Mouse (Mus musculus): ENCODE data around the gene Cntnap1. TPM values are rescaled to one million over a fixed set of nuclear protein-coding genes. Genes with fewer than 3 reads are reported as not detected.

The Cntnap1 gene
- polyA plus RNA-seq, 1 experiment = 1.4 TPM

DNA sequence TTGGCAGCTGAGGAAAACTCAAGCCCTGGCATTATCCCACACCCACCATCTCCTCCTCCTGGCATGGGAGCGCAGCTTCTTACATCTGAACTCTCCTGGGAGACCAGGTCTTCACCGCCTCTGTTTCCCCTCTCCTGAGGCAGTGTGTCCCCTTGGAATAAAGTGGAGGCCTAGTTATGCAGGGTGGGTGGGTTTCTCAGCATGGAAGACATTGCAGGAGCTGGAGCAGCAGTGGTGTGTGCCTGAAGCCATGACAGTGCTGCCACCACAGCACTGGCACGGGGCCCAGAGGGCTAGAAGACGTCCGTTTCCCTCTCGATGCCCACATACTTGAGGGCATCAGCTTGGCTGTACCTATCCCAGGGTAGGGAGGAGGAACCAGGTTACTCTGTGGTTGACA is 22.3 kb downstream of the Cntnap1 start:
- Histone ChIP-seq H3K4me1 (ENCODE audit: control insufficient read depth, insufficient read depth, insufficient read length) (no peaks in the 10 kb centered on the region), H3K27ac (ENCODE audit: insufficient read depth, low read length) (no peak overlapping the region), H3K4me3 (ENCODE audit: extremely low read depth, insufficient read depth, insufficient read length) (no peak overlapping the region), H3K27me3 (ENCODE audit: control insufficient read depth, insufficient read depth, low read length) (no peaks in the 10 kb centered on the region), H3K36me3 (ENCODE audit: control insufficient read depth, insufficient read depth, low read length) (peaks cover 7% of the 10 kb centered on the region)
- WGBS = 86% methylated on average over 6 of the region's 6 CpGs
- TF ChIP-seq CTCF (IDR thresholded peaks at IDR 0.05; ENCODE audit: extremely low read depth, insufficient read depth, insufficient read length, insufficient replicate concordance) = no peak
- TF ChIP-seq POLR2A (IDR thresholded peaks at IDR 0.05; ENCODE audit: low read depth, low read length) = no peak
- DNase-seq (ENCODE audit: low read depth in 1 of 2, low spot score in 2 of 2) = no peak

DNA sequence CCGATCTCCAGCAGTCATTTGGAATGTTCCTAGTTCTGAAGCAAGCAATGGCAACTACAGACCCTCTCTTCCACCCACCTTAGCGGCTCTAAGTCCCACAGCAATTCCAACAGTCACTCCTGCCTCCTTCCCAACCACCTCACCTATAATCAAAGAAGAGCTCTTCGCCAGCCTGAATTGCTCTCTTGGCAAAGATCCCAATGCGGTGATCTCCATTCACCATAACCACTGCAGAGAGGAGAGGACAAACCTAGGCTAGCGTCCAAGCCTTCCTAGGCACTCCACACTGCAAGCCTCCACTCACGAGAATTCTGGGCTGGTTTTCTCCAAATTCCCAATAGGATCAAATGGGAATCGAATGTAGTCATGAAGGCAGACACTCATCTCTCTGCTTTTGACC is 22.8 kb downstream of the Cntnap1 start:
- 88% methylated on average over 7 of the region's 7 CpGs for WGBS
- TF ChIP-seq POLR2A (IDR thresholded peaks at IDR 0.05; ENCODE audit: low read depth, low read length) = no peak
- TF ChIP-seq CTCF (IDR thresholded peaks at IDR 0.05; ENCODE audit: extremely low read depth, insufficient read depth, insufficient read length, insufficient replicate concordance) = no peak
- no peak overlapping the region for H3K27ac ChIP-seq (ENCODE audit: insufficient read depth, low read length)
- H3K36me3 ChIP-seq (ENCODE audit: control insufficient read depth, insufficient read depth, low read length) = peaks cover 7% of the 10 kb centered on the region
- H3K4me3 ChIP-seq (ENCODE audit: extremely low read depth, insufficient read depth, insufficient read length) = no peak overlapping the region
- no peaks in the 10 kb centered on the region for H3K4me1 ChIP-seq (ENCODE audit: control insufficient read depth, insufficient read depth, insufficient read length)
- no peak for DNase-seq (ENCODE audit: low read depth in 1 of 2, low spot score in 2 of 2)
- no peaks in the 10 kb centered on the region for H3K27me3 ChIP-seq (ENCODE audit: control insufficient read depth, insufficient read depth, low read length)

DNA sequence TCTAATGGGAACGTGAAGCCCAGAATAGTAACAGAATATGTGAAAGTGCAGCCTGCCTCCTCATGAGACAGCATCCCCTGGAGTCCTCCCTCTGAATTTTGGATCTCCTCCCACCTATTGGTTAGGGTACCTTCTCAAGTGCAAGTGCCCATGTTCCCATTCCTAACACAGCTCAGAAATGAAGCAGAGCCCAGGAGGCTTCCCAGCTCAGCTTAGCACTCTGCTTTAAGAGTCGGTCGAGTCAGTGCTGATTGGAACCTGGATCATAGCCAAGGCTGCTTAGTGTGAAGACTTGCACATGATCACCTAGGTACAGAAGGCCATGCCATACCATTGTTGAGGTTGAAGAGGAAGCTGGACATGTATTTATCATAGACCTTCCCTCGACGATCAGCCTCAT is 23.8 kb downstream of the Cntnap1 start:
- Histone ChIP-seq H3K4me3 (ENCODE audit: extremely low read depth, insufficient read depth, insufficient read length) (no peak overlapping the region), H3K27ac (ENCODE audit: insufficient read depth, low read length) (no peak overlapping the region), H3K4me1 (ENCODE audit: control insufficient read depth, insufficient read depth, insufficient read length) (no peaks in the 10 kb centered on the region), H3K36me3 (ENCODE audit: control insufficient read depth, insufficient read depth, low read length) (peaks cover 14% of the 10 kb centered on the region), H3K27me3 (ENCODE audit: control insufficient read depth, insufficient read depth, low read length) (no peaks in the 10 kb centered on the region)
- DNase-seq (ENCODE audit: low read depth in 1 of 2, low spot score in 2 of 2) = no peak
- 69% methylated on average over 5 of the region's 5 CpGs for WGBS
- TF ChIP-seq POLR2A (IDR thresholded peaks at IDR 0.05; ENCODE audit: low read depth, low read length) = no peak
- TF ChIP-seq CTCF (IDR thresholded peaks at IDR 0.05; ENCODE audit: extremely low read depth, insufficient read depth, insufficient read length, insufficient replicate concordance) = no peak

DNA sequence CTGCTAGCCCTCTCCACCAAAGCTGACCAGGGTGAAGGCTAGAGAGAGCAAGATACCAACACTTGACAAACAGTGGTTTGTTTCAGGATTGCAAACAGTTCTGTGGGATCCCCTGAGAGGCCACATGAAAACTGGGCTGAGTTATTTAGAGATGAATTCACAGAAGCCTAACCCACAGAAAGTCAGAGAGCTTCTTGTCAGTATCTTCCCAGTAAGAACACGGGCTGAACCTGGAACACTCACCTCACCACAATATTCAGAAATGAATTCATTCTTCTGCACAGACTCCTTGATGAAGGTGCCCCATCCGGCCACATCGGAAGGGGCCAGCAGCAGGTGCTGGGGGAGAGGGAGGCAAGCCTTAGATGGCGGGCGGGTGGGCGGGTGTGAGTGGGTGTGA is 24.3 kb downstream of the Cntnap1 start:
- DNase-seq (ENCODE audit: low read depth in 1 of 2, low spot score in 2 of 2) = no peak
- H3K27ac ChIP-seq (ENCODE audit: insufficient read depth, low read length) = no peak overlapping the region
- TF ChIP-seq POLR2A (IDR thresholded peaks at IDR 0.05; ENCODE audit: low read depth, low read length) (no peak), CTCF (IDR thresholded peaks at IDR 0.05; ENCODE audit: extremely low read depth, insufficient read depth, insufficient read length, insufficient replicate concordance) (no peak)
- H3K4me1 ChIP-seq (ENCODE audit: control insufficient read depth, insufficient read depth, insufficient read length) = no peaks in the 10 kb centered on the region
- no peak overlapping the region for H3K4me3 ChIP-seq (ENCODE audit: extremely low read depth, insufficient read depth, insufficient read length)
- peaks cover 16% of the 10 kb centered on the region for H3K36me3 ChIP-seq (ENCODE audit: control insufficient read depth, insufficient read depth, low read length)
- WGBS = 74% methylated on average over 6 of the region's 6 CpGs
- no peaks in the 10 kb centered on the region for H3K27me3 ChIP-seq (ENCODE audit: control insufficient read depth, insufficient read depth, low read length)

DNA sequence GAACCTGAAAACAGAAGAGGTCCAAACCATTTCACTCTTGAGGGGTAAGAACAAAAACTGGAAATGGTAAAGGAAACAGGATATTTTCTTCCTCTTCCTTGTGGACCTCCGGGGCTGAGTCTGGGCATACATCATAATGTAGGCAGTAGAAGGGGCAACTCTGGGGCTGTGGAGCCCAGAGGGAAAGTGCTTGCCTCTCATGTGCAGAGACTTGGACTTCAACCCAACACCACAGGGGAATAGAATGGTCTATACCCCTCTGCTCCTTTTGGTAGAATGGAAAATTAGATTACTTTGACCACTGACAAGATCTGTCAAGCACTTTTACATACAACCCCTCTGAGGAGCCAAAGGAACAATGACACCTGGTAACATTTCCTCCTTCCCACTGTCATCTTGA is 24.8 kb downstream of the Cntnap1 start:
- no peak overlapping the region for H3K27ac ChIP-seq (ENCODE audit: insufficient read depth, low read length)
- DNase-seq (ENCODE audit: low read depth in 1 of 2, low spot score in 2 of 2) = no peak
- no peak overlapping the region for H3K4me3 ChIP-seq (ENCODE audit: extremely low read depth, insufficient read depth, insufficient read length)
- TF ChIP-seq POLR2A (IDR thresholded peaks at IDR 0.05; ENCODE audit: low read depth, low read length) (no peak), CTCF (IDR thresholded peaks at IDR 0.05; ENCODE audit: extremely low read depth, insufficient read depth, insufficient read length, insufficient replicate concordance) (no peak)
- no peaks in the 10 kb centered on the region for H3K4me1 ChIP-seq (ENCODE audit: control insufficient read depth, insufficient read depth, insufficient read length)
- H3K27me3 ChIP-seq (ENCODE audit: control insufficient read depth, insufficient read depth, low read length) = no peaks in the 10 kb centered on the region
- H3K36me3 ChIP-seq (ENCODE audit: control insufficient read depth, insufficient read depth, low read length) = peaks cover 19% of the 10 kb centered on the region
- WGBS = 40% methylated on average over 1 of the region's 1 CpGs

DNA sequence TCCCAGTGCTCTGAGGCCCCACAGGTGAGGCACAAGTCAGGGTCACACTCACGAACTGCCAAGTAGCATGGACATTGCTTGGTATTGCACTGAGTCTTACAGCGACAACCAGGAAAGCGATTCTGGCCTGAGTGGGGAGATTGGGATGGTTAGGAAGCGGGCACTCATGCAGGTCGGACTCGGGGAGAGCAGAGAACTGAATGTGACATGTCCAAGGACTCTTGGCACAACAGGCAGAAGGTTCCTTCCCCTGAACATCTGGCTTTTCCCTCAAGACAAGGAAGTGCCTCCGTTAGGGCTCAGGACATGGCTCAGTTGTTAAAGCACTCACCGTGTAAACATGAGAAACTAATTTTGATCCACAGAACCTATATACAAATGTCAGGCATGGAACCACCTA is 25.2 kb downstream of the Cntnap1 start:
- no peaks in the 10 kb centered on the region for H3K27me3 ChIP-seq (ENCODE audit: control insufficient read depth, insufficient read depth, low read length)
- no peaks in the 10 kb centered on the region for H3K4me1 ChIP-seq (ENCODE audit: control insufficient read depth, insufficient read depth, insufficient read length)
- 78% methylated on average over 8 of the region's 8 CpGs for WGBS
- DNase-seq (ENCODE audit: low read depth in 1 of 2, low spot score in 2 of 2) = no peak
- H3K4me3 ChIP-seq (ENCODE audit: extremely low read depth, insufficient read depth, insufficient read length) = no peak overlapping the region
- TF ChIP-seq CTCF (IDR thresholded peaks at IDR 0.05; ENCODE audit: extremely low read depth, insufficient read depth, insufficient read length, insufficient replicate concordance) (no peak), POLR2A (IDR thresholded peaks at IDR 0.05; ENCODE audit: low read depth, low read length) (no peak)
- H3K36me3 ChIP-seq (ENCODE audit: control insufficient read depth, insufficient read depth, low read length) = peaks cover 22% of the 10 kb centered on the region
- H3K27ac ChIP-seq (ENCODE audit: insufficient read depth, low read length) = no peak overlapping the region

DNA sequence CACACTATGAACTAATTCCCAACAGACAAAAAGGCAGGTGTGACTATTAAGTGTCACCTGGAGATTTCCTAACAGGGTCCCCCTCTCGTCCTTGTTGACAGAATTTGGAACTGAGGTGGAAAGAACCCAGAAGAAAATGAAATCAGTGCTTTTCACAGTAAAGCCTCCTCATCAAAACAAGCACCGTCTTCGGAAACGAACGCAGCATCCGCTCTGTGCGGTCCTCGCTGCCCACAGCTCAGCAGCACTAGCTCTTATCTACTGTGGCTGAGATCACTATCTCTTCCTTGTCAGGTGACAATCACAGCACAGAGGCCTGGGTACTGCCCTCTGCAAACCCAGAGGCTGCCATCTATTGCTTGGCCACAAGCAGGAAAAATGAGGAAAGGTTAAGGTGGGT is 25.9 kb downstream of the Cntnap1 start:
- peaks cover 23% of the 10 kb centered on the region for H3K36me3 ChIP-seq (ENCODE audit: control insufficient read depth, insufficient read depth, low read length)
- H3K27me3 ChIP-seq (ENCODE audit: control insufficient read depth, insufficient read depth, low read length) = no peaks in the 10 kb centered on the region
- no peak for TF ChIP-seq POLR2A (IDR thresholded peaks at IDR 0.05; ENCODE audit: low read depth, low read length)
- no peak for TF ChIP-seq CTCF (IDR thresholded peaks at IDR 0.05; ENCODE audit: extremely low read depth, insufficient read depth, insufficient read length, insufficient replicate concordance)
- H3K27ac ChIP-seq (ENCODE audit: insufficient read depth, low read length) = no peak overlapping the region
- DNase-seq (ENCODE audit: low read depth in 1 of 2, low spot score in 2 of 2) = no peak
- 91% methylated on average over 8 of the region's 8 CpGs for WGBS
- no peak overlapping the region for H3K4me3 ChIP-seq (ENCODE audit: extremely low read depth, insufficient read depth, insufficient read length)
- H3K4me1 ChIP-seq (ENCODE audit: control insufficient read depth, insufficient read depth, insufficient read length) = no peaks in the 10 kb centered on the region
